Mouse (Mus musculus) heart, embryonic 12.5 days (tissue): ENCODE measurements around the gene Sppl3. TPM values are rescaled to one million over a fixed set of nuclear protein-coding genes. Genes with fewer than 3 reads are reported as not detected.
"Not testable (repeated sequence)": the region's sequence is repeated elsewhere in the genome, so short reads cannot be mapped to it uniquely, and the experiment has no call there.

Experiments
- ATAC-seq: fragments of 200-750 bp; cut with Nextera tagmentation; 2 replicates; pipeline ENCODE4 v1.8.0; 2017; ENCODE audit warnings: moderate TSS enrichment, moderate library complexity; ENCODE audit not compliant: insufficient number of reproducible peaks, low FRiP score
- H3K27ac ChIP-seq: fragments of 300-500 bp; sonication (generic); 2 replicates; pipeline ENCODE4 v1.5.1; 2016; ENCODE audit warnings: mild to moderate bottlenecking, moderate library complexity; ENCODE audit not compliant: poor library complexity, severe bottlenecking
- H3K27me3 ChIP-seq: fragments of 300-500 bp; sonication (generic); replicated peaks from 2 replicates; pipeline ENCODE4 v1.6.1; 2016; ENCODE audit warnings: mild to moderate bottlenecking, moderate library complexity
- H3K36me3 ChIP-seq: fragments of 300-500 bp; sonication (generic); 2 replicates; pipeline ENCODE4 v1.6.1; 2016; ENCODE audit warnings: mild to moderate bottlenecking, moderate library complexity
- H3K4me1 ChIP-seq: fragments of 300-500 bp; sonication (generic); replicated peaks from 2 replicates; pipeline ENCODE4 v1.6.1; 2016; ENCODE audit warnings: mild to moderate bottlenecking
- H3K4me2 ChIP-seq: fragments of 300-500 bp; sonication (generic); 2 replicates; pipeline ENCODE4 v1.6.1; 2016; ENCODE audit warnings: mild to moderate bottlenecking, moderate library complexity
- H3K4me3 ChIP-seq: fragments of 300-500 bp; sonication (generic); 2 replicates; pipeline ENCODE4 v1.5.1; 2016; ENCODE audit warnings: mild to moderate bottlenecking
- H3K9ac ChIP-seq: fragments of 300-500 bp; sonication (generic); 2 replicates; pipeline ENCODE4 v1.6.1; 2016; ENCODE audit warnings: mild to moderate bottlenecking, moderate library complexity
- H3K9me3 ChIP-seq: fragments of 300-500 bp; sonication (generic); replicated peaks from 2 replicates; pipeline ENCODE4 v1.6.1; 2016; ENCODE audit warnings: mild to moderate bottlenecking, moderate library complexity
- WGBS: fragments of 180-500 bp; shearing (Covaris S2); methylation state at CpG from one replicate; pipeline ENCODE4 v1.1.7; 2016; 5-methylcytosine and 5-hydroxymethylcytosine counted together
- polyA plus RNA-seq: library from polyadenylated mRNA; unstranded; fragments of >200 nt; fragmentation: Nextera tagmentation; extraction: Ambion mirVana; gene quantifications from 2 replicates; pipeline ENCODE4 v1.2.1, GENCODE M21; 2016

Sppl3 gene
- polyA plus RNA-seq, 1 experiment from 2014 or later = 18.2 TPM

DNA sequence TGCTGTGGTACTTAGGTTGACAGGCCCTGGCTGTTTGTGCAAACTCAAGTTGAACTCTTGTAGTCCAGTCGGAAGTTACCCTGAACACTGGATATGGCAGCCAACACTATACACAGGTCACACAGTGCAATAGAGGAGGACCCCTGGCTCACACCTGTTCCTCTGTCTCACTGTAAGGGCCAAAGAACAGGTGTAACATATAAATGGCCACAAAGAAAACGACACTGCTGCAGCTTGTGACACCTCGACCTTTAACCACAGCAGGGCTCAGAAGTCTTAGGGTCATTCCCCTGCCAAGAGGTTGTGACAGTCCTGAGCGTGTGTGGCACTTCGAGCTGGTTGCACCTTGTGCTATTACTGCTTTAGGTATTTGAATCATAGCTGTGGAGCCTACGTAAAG lies 89.5 kb downstream of the Sppl3 start:
- no peak overlapping the region for H3K27ac ChIP-seq
- ATAC-seq = no peak
- no peaks in the 10 kb centered on the region for H3K9me3 ChIP-seq
- no peaks in the 10 kb centered on the region for H3K27me3 ChIP-seq
- peaks cover 74% of the 10 kb centered on the region for H3K36me3 ChIP-seq
- no peak overlapping the region for H3K4me3 ChIP-seq
- no peak overlapping the region for H3K4me2 ChIP-seq
- H3K4me1 ChIP-seq = 0 out of 2 replicates have a peak, but pooled peaks cover under 1% of the 10 kb centered on the region
- WGBS = 84% methylated on average over 6 of the region's 6 CpGs
- H3K9ac ChIP-seq = no peak overlapping the region

DNA sequence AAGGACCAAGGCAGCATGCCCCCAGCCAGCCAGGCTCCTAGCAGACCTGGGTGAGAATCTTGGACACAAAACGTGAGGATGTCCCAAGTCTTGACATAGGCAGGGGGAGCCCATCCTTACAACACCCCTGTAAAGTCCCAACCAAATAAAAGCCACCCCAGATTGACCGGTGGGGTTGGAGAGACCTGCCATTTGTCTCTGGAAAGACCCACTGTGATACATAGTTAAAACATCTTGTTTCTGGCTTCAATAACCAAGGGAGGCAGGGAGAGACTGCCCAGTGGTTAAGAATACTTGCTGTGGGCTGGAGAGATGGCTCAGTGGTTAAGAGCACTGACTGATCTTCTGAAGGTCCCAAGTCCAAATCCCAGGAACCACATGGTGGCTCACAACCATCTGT lies 91.3 kb downstream of the Sppl3 start:
- H3K4me3 ChIP-seq = no peak overlapping the region
- no peaks in the 10 kb centered on the region for H3K27me3 ChIP-seq
- no peak overlapping the region for H3K4me2 ChIP-seq
- no peaks in the 10 kb centered on the region for H3K4me1 ChIP-seq
- ATAC-seq = no peak
- no peaks in the 10 kb centered on the region for H3K9me3 ChIP-seq
- no peak overlapping the region for H3K27ac ChIP-seq
- WGBS = 86% methylated on average over 2 of the region's 2 CpGs
- H3K36me3 ChIP-seq = peaks cover 64% of the 10 kb centered on the region
- no peak overlapping the region for H3K9ac ChIP-seq

DNA sequence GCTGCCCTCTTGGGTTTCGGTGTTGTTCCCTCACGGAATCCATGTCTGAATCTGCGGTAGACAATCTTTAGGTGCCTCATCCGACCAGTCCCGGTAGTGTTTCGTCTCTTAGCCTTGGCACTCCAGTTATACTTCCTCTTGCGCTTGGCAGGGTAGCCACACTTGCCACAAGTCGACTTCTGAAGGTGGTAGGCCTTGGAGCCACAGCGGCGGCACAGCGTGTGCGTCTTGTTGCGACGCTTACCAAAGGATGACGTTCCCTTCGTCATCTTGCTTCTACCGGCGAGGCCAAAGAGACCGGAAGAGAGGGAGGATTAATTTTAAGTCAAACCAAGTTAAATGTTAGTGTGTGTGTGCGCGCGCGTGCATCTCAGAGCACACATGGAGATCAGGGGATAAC lies 92.3 kb downstream of the Sppl3 start:
- 94% methylated on average over 23 of the region's 23 CpGs for WGBS
- H3K27ac ChIP-seq, H3K9ac ChIP-seq, H3K4me2 ChIP-seq, H3K9me3 ChIP-seq, H3K27me3 ChIP-seq, ATAC-seq, H3K4me1 ChIP-seq, H3K4me3 ChIP-seq: not testable (repeated sequence)
- peaks cover 61% of the 10 kb centered on the region for H3K36me3 ChIP-seq

DNA sequence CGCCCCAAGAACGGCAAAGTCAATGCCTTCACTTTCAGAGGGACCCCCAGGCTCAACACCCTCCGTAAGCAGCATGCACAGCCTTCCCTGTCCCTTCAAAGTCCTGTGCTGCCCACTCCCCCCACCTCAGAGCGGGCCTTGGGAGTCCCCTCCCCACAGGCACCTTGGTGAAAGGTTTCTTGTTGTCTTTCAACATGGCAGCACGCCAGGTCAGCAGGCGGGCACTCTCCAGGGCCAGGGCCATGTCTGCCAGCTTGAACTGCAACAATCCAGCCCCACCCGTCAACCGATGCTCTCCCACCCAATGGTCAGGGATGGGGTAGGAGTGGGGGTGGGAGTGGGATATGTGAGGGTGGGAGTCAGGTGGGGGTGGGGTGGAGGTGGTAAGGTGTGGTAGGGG lies 100.2 kb downstream of the Sppl3 start:
- H3K4me2 ChIP-seq = no peak overlapping the region
- no peak overlapping the region for H3K4me3 ChIP-seq
- no peaks in the 10 kb centered on the region for H3K4me1 ChIP-seq
- peaks cover 85% of the 10 kb centered on the region for H3K36me3 ChIP-seq
- WGBS = 94% methylated on average over 8 of the region's 8 CpGs
- H3K9me3 ChIP-seq = no peaks in the 10 kb centered on the region
- ATAC-seq = no peak
- no peak overlapping the region for H3K27ac ChIP-seq
- H3K9ac ChIP-seq = no peak overlapping the region
- no peaks in the 10 kb centered on the region for H3K27me3 ChIP-seq

DNA sequence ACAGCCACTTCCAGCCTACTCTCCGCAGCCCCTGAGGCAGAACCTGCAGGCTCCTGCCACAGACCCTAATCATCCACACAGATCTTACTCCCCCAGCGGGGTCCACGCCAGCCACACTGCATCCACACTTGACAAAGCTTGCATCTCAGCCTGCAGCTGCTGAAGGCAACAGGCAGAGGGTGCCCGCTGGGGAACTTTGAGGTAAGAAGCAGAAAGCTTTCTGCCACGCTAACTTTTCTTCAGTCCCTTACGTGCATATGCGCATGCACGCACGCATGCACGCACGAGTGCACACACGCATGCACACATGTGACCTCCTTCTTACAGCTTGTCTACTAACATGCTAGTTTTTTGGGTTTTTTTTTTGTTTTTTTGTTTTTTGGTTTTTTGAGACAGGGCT lies 102.3 kb downstream of the Sppl3 start:
- no peak for ATAC-seq
- Histone ChIP-seq H3K4me2 (no peak overlapping the region), H3K4me1 (no peaks in the 10 kb centered on the region), H3K9ac (no peak overlapping the region), H3K36me3 (peaks cover 89% of the 10 kb centered on the region), H3K27me3 (no peaks in the 10 kb centered on the region), H3K27ac (no peak overlapping the region), H3K9me3 (0 out of 2 replicates have a peak, but pooled peaks cover 4% of the 10 kb centered on the region), H3K4me3 (no peak overlapping the region)
- 93% methylated on average over 12 of the region's 12 CpGs for WGBS

DNA sequence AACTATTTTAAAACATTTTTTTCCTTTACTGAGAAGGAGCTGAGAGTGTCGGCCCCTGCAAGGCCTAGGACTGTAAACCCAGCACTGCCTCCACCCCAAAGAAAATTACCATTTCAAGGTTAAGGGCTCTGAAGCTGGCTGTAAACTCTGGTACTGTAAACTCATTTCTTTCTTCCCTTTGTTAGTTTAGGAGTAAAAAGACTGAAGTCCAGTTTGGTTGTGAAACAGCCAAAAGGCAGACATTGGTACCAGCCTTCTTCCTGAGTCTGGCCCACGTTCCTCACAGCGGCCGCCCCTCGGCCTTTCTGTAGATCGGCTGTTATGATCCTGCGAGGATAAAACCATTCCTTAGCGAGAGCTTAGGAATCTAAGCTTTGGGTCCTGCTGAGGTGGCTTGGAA lies 103.6 kb downstream of the Sppl3 start:
- no peak overlapping the region for H3K27ac ChIP-seq
- H3K4me2 ChIP-seq = no peak overlapping the region
- peaks cover 3% of the 10 kb centered on the region; the same call in 1 of the 2 replicates for H3K4me1 ChIP-seq
- H3K27me3 ChIP-seq = no peaks in the 10 kb centered on the region
- H3K9ac ChIP-seq = no peak overlapping the region
- 90% methylated on average over 8 of the region's 8 CpGs for WGBS
- H3K36me3 ChIP-seq = peaks cover 81% of the 10 kb centered on the region
- ATAC-seq = no peak
- H3K9me3 ChIP-seq = 0 out of 2 replicates have a peak, but pooled peaks cover 4% of the 10 kb centered on the region
- H3K4me3 ChIP-seq = no peak overlapping the region

DNA sequence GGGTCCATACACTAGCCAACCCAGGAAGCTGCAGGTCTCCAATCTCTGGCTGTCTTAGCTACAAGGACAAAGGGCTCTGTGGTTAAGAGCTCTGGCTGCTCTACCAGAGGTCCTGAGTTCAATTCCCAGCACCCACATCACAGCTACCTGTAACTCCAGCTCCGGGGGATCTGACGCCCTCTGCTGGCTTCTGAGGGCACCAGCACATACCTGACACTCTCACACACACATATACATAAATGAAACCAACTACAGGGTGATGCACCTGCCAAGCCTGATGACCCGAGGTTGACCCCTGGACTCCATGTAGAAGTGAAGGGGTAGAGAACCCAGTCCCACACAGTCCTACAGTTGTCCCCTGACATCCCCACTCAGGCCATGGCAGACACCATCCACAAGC lies 105.5 kb downstream of the Sppl3 start:
- no peak for ATAC-seq
- peaks cover 3% of the 10 kb centered on the region; the same call in 1 of the 2 replicates for H3K4me1 ChIP-seq
- no peak overlapping the region for H3K4me3 ChIP-seq
- H3K9ac ChIP-seq = no peak overlapping the region
- no peaks in the 10 kb centered on the region for H3K27me3 ChIP-seq
- H3K27ac ChIP-seq = no peak overlapping the region
- 79% methylated on average over 3 of the region's 3 CpGs for WGBS
- 0 out of 2 replicates have a peak, but pooled peaks cover 4% of the 10 kb centered on the region for H3K9me3 ChIP-seq
- H3K4me2 ChIP-seq = no peak overlapping the region
- peaks cover 61% of the 10 kb centered on the region for H3K36me3 ChIP-seq

DNA sequence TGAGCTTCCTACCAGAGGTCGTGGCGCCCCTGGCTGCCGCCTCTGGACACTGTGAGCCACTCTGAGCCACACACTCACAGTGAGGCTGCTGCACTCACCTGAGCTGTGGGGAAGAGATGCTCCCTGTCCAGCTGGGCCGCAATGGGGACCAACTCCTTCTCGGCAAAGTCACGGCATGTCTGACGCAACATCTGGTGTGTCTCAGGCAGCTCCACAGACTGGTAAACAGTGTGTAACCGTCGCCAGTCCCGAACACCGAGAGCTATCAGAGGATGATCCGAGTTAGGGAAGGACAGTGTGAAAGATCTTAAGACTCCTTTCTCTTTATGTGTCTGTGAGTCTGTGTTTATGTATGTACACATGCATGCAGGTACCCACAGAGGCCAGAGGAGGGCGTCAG lies 106.5 kb downstream of the Sppl3 start:
- 93% methylated on average over 13 of the region's 13 CpGs for WGBS
- no peak overlapping the region for H3K27ac ChIP-seq
- H3K36me3 ChIP-seq = peaks cover 54% of the 10 kb centered on the region
- 0 out of 2 replicates have a peak, but pooled peaks cover 4% of the 10 kb centered on the region for H3K9me3 ChIP-seq
- no peak overlapping the region for H3K4me2 ChIP-seq
- no peak overlapping the region for H3K4me3 ChIP-seq
- no peak for ATAC-seq
- H3K4me1 ChIP-seq = peaks cover 3% of the 10 kb centered on the region; the same call in 1 of the 2 replicates
- no peaks in the 10 kb centered on the region for H3K27me3 ChIP-seq
- no peak overlapping the region for H3K9ac ChIP-seq

DNA sequence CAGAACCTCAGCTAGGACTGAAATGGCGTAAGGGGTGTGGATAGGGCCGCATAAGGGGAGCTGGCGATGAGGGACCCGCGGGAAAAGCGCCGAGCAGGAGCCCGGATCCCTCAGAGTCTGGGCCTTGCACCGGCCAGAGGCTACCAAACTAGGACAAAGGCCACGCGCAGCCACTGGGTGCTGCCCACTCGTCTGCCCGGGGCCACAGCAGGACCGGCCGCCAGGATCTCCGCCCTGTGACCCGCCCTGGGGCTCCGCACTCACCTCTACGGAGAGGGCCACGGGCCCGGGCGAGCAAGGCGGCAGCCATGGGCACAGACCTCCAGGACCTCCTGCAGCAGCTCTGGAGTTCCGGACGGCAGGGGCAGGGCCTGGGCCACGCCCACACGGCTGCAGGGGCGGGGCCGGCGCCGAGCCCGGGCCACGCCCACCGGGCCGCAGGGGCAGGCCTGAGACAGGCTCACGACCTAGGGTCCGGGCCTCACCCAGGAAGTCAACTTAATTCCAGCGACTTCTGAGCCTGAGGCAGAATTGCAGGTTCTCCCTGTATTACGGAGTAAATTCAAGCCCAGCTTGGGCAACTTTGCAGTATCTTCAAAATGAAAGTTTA lies 108.1 kb downstream of the Sppl3 start, which contains the start of gene Acads:
TSS of gene Acads (minus strand) at position 386 of the 610 bp plus-strand sequence.
- under 1% methylated on average over 39 of the region's 39 CpGs for WGBS
- H3K27me3 ChIP-seq = no peaks in the 10 kb centered on the region
- H3K4me1 ChIP-seq = peaks cover 3% of the 10 kb centered on the region; the same call in 1 of the 2 replicates
- H3K4me3 ChIP-seq = peak within 1 kb of the TSS; percentile 73
- peak; percentile 95 for ATAC-seq
- peak within 1 kb of the TSS; percentile 88 for H3K9ac ChIP-seq
- peak within 1 kb of the TSS; percentile 44 for H3K27ac ChIP-seq
- H3K4me2 ChIP-seq = peak within 1 kb of the TSS; percentile 77
- 0 out of 2 replicates have a peak, but pooled peaks cover 4% of the 10 kb centered on the region for H3K9me3 ChIP-seq
- peaks cover 47% of the 10 kb centered on the region for H3K36me3 ChIP-seq

DNA sequence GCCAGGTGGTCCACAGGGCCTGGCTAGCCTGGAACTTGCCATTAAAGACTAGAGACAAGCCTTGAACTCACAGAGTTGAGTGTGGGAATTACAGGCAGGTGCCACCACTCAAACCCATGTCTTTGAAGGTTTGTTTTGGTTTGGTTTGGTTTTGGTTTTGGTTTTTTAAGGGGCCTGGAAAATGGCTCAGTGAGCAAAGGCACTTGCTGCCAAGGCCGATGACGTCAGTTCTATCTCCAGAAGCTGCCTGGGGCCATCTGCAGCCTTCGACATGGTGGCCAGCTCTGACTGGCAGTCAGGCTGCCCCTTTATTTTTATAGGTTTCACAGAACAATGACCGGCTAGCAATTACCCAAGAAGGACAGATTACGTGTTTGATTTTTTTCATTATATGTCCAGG lies 110.0 kb downstream of the Sppl3 start:
- Histone ChIP-seq H3K9ac (no peak overlapping the region), H3K4me3 (no peak overlapping the region), H3K36me3 (peaks cover 36% of the 10 kb centered on the region), H3K4me1 (peaks cover 10% of the 10 kb centered on the region), H3K27ac (no peak overlapping the region), H3K4me2 (no peak overlapping the region), H3K27me3 (no peaks in the 10 kb centered on the region), H3K9me3 (0 out of 2 replicates have a peak, but pooled peaks cover 4% of the 10 kb centered on the region)
- 81% methylated on average over 5 of the region's 5 CpGs for WGBS
- no peak for ATAC-seq

DNA sequence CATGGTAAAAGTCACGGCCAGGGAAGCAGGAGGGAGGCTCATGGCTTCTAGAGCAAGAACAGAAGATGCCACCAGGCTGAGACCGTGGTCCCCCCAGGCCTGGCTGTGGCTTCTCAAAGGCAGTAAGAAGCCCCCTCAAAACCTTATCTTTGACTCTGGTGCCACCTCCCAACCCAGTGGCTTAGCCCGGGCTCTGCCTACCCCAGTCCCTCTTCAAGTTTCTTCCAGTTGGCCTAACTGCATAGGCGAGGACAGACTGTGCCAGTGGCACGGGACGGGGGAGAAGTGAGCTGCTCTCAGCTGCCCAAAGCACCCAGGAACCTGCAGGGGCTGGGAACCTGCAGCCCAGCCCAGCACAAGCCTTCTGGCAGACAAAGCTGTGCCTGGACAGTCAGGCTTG lies 113.8 kb downstream of the Sppl3 start:
- H3K9ac ChIP-seq = no peak overlapping the region
- H3K27me3 ChIP-seq = no peaks in the 10 kb centered on the region
- WGBS = 90% methylated on average over 6 of the region's 6 CpGs
- H3K4me2 ChIP-seq = no peak overlapping the region
- H3K36me3 ChIP-seq = peaks cover 45% of the 10 kb centered on the region
- peaks cover 7% of the 10 kb centered on the region; the same call in 1 of the 2 replicates for H3K4me1 ChIP-seq
- ATAC-seq = no peak
- no peaks in the 10 kb centered on the region for H3K9me3 ChIP-seq
- no peak overlapping the region for H3K4me3 ChIP-seq
- H3K27ac ChIP-seq = no peak overlapping the region
